Mouse (Mus musculus) thymus, adult 2 months (tissue): ENCODE measurements around the gene Taf3. TPM values are rescaled to one million over a fixed set of nuclear protein-coding genes. Genes with fewer than 3 reads are reported as not detected.

Source experiments
- DNase-seq: peaks from one replicate; pipeline ENCODE4 v3.0.0; 2021
- H3K27ac ChIP-seq: fragments of 200-500 bp; 2 replicates; pipeline ENCODE4 v1.5.1; 2012; ENCODE audit warnings: low read length, control low read depth; ENCODE audit not compliant: control insufficient read depth, insufficient read depth
- H3K27me3 ChIP-seq: fragments of 200-500 bp; 2 replicates; pipeline ENCODE4 v1.6.1; 2012; ENCODE audit warnings: mild to moderate bottlenecking, low read length, moderate library complexity, mixed read lengths; ENCODE audit not compliant: control insufficient read depth, insufficient read depth
- H3K36me3 ChIP-seq: fragments of 200-500 bp; 2 replicates; pipeline ENCODE4 v1.6.1; 2012; ENCODE audit warnings: mild to moderate bottlenecking, low read length, moderate library complexity; ENCODE audit not compliant: control insufficient read depth, insufficient read depth
- H3K4me1 ChIP-seq: fragments of 200-500 bp; replicated peaks from 2 replicates; pipeline ENCODE4 v1.6.1; 2012; ENCODE audit warnings: low read length; ENCODE audit not compliant: control insufficient read depth, insufficient read depth
- H3K4me3 ChIP-seq: fragments of 200-500 bp; 2 replicates; pipeline ENCODE4 v1.5.1; 2012; ENCODE audit warnings: mild to moderate bottlenecking, low read length, control low read depth, moderate library complexity; ENCODE audit not compliant: control insufficient read depth, insufficient read depth
- CTCF ChIP-seq: fragments of 200-500 bp; IDR thresholded peaks from 2 replicates; pipeline ENCODE4 v1.5.1; 2012; ENCODE audit warnings: mild to moderate bottlenecking, control low read depth, low read length, moderate library complexity, borderline replicate concordance; ENCODE audit not compliant: control insufficient read depth, poor library complexity, insufficient read depth; ENCODE audit errors: extremely low read depth
- POLR2A ChIP-seq: fragments of 200-500 bp; IDR thresholded peaks from 2 replicates; pipeline ENCODE4 v1.6.1; 2012; ENCODE audit warnings: mild to moderate bottlenecking, low read length, control low read depth, moderate library complexity; ENCODE audit not compliant: control insufficient read depth, poor library complexity, insufficient read depth; ENCODE audit errors: extremely low read depth
- WGBS: fragments of 180-500 bp; shearing (Covaris S2); methylation state at CpG from one replicate; pipeline ENCODE4 v1.1.7; 2018; 5-methylcytosine and 5-hydroxymethylcytosine counted together
- polyA plus RNA-seq: library from polyadenylated mRNA; depleted of rRNA; stranded (reverse); fragments of >200 nt; gene quantifications from 2 replicates; pipeline ENCODE4 v1.2.3, GENCODE M21; 2012; rRNA removed

The Taf3 gene
- polyA plus RNA-seq, 1 experiment: 10.0 TPM

DNA sequence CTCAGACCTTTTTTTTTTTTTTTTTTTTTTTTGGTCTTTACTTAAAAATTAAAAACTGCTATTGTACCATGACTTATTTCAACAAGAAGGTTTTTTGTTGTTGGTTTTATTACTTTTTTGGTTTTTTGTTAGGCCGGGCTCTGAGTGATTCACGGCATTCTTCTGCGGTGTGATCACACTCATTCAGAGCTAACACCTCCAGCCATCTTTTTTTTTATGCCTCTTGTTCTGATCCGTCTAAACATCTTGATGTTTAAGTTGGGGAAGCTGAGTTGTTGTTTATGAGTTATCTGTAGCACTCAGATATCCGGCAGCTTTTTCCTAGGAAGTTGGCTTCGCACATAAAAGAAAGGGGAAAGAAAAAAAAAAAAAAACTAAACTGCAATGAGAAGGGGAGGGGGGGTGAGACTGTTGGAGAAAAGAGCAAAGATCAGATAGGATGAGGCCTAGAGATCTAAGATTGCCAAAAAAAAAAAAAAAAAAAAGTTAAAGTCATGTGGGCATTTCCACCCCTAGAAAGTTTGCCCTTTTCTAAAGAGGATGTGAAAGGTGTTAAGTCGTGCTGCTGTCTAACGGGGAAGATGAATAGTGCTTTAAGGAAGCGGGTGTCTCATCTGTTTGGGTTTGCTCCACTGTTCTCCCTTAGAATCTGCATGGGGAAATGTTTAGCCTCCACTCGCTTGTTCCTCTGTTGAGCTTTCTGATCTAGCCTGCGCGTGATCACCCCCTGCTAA lies 181.1 kb downstream of the Taf3 start:
- no peak overlapping the region for H3K27ac ChIP-seq
- H3K36me3 ChIP-seq: peaks cover 71% of the 10 kb centered on the region
- no peaks in the 10 kb centered on the region for H3K27me3 ChIP-seq
- H3K4me3 ChIP-seq: no peak overlapping the region
- peaks cover 19% of the 10 kb centered on the region for H3K4me1 ChIP-seq
- 58% methylated on average over 12 of the region's 12 CpGs for WGBS
- TF ChIP-seq CTCF: no peak
- no peak for TF ChIP-seq POLR2A
- DNase-seq: no peak

Other genes starting within 250 kb of the Taf3 start
- not detected in 2 replicates for gene 4930412O13Rik, start 167.3 kb downstream of the Taf3 start, polyA plus RNA-seq
- not detected in 2 replicates for gene 9230102O04Rik, start 159.1 kb downstream of the Taf3 start, polyA plus RNA-seq
- gene Gata3, start 158.6 kb downstream of the Taf3 start, polyA plus RNA-seq: 87.2 and 126 TPM in 2 replicates
- 290 and 428 TPM in 2 replicates for gene Atp5c1, start 31.9 kb upstream of the Taf3 start, polyA plus RNA-seq
- gene Kin, start 32.0 kb upstream of the Taf3 start, polyA plus RNA-seq: 6.9 and 7.1 TPM in 2 replicates
- gene Itih2, start 82.8 kb upstream of the Taf3 start, polyA plus RNA-seq: 0.23 and 0.87 TPM in 2 replicates
- gene Itih5, start 105.0 kb upstream of the Taf3 start, polyA plus RNA-seq: 4.1 and 4.4 TPM in 2 replicates